Mouse (Mus musculus): ENCODE data around the gene Zbtb3. TPM values are rescaled to one million over a fixed set of nuclear protein-coding genes. Genes with fewer than 3 reads are reported as not detected.

Zbtb3 gene
- polyA plus RNA-seq (2012; ENCODE audit: low replicate concordance), result 1.5 and 2.5 TPM in 2 replicates

DNA sequence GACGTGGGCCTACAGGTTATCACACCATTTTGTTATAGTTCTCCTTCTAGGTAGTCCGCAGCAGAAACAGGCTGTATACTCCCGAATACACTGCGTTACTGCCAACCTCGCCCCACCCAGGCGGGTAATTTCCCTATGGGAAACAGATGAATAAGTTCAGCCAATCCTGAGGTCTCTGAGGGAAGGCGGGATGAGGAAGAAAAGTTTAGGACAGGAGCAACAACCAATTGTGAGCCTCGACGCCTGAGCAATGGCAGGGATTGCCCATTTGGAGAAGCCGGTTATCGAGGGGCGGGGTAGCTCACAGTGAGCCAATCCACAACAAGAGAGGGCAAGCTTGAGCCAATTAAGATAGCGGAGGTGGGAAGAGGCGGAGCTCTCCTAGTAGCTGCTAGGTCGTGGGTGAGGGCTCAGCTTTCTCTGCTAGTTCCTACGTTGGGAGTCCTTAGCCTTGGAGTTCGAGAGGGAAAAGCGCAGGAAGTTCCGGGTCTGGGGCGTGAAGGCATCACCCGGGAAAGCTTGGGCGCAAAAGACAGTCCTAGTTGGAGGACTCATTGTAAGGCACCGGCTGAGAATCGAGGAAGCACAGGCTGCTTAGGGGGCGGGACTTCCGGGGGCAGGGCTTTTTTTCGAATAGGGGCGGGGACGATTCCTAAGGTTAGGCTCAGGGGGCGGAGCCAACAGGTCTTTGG lies at the start of gene Zbtb3:
TSS of gene Zbtb3 (plus strand) at position 426 of the 692 bp plus-strand sequence.

DNA sequence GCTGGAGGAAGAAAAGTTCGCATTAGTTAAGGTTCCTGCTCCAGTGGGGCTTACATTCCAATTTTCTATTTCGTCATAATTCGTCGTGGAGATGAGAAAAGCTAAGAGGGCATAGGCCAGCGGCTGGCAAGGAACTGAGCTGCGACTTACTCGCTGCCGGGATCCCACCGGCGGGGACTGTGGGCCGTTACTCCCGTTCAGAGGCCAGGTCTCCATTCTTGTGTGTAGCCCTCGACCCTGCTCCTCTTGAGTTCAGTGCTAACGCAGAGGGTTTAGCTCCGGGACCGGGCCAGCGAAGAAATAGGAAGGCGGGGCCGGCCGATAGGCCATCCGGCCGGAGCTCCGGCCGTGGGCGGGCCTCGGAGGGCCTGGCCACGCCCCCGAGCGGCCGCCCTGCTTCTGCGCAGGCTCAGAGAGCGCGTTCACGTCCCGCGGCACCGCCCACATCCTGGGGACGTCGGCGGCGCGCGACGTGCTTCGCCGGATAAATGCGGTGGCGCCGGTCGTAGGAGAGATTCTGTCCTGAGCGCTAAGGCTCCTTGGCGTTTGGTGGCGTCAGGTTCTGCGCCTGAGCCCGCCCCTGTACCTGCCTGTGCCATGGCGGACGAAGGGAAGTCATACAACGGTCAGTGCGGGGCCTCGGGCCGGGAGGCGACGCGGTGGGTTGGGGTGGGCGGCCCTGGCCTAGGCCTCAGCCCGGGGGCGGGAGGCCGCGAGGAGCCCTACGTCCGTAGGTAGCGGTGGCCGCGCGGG lies 45.5 kb upstream of the Zbtb3 start, which contains the start of gene Nxf1:
TSS of gene Nxf1 (plus strand) at position 439 of the 753 bp plus-strand sequence.

DNA sequence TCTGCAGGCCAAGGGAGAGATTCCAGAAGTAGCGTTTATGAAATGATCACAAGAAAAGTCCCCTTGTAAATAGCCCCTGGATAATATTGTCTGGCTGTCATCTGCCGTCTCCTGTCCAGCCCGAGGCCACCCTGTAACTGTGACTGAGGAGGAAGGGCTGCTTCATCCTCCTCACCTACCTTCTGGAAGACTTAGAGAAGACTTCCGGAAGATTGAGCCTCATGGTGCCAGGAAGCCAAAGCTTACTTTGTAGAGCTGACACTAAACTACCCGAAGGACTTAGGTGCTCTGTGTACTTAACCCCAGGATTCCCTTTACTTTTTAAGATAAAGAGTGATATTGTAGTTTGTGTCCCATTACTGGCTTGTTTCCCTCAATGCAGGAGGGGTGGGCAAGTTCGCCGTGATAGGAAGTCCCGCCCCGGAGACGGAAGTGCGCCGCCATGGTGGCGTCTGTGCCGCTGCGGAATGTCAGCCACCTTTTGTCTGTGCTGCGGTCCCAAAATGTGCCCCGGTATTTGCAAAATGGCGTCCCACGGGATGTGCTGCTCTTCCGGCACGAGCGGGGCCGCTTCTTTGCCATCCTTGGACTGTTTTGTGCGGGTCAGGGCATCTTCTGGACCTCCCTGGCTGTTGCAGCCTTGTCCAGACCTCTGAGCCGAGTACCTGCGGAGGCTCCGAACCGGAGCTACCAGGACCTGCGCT lies 31.6 kb upstream of the Zbtb3 start, which contains the start of gene Tmem223:
TSS of gene Tmem223 (plus strand) at position 430 of the 704 bp plus-strand sequence.

DNA sequence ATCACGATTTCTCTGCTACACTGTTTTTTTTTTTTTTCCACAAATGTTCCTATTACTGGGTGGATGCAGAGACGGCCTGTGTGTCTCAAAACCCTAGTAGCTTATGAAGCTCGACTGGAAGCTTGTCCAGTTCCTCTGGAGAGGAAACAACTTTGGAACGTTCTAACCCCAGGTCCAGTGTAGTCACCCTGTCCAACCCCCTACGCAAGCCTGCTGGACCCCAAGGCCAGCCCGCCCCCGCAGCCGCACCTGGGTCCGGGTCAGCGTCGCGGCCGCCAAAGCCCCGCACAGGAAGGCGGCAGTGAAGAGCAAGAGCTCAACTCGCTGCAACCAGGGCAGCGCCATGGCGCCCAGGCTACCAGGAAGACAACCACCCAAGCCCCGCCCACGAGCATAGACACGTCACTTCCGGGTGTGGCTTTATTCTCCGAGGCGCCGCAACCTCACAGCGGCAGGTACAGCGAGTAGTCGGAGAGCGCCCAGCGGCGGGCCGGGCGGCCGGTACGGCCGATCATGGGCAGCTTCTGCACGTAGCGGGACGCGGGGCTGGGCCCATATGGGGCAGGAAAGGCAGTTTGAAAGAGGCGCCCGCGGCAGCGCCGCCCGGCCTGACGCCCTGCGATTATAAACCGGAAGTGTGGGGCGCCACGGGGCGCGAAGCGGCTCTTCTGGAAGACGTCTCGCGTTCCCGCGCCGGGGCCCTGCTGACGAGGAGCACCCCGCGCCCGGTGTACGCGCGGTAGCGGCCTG lies 28.1 kb upstream of the Zbtb3 start, which contains the start of gene Tmem179b:
TSS of gene Tmem179b (minus strand) at position 382 of the 750 bp plus-strand sequence.

DNA sequence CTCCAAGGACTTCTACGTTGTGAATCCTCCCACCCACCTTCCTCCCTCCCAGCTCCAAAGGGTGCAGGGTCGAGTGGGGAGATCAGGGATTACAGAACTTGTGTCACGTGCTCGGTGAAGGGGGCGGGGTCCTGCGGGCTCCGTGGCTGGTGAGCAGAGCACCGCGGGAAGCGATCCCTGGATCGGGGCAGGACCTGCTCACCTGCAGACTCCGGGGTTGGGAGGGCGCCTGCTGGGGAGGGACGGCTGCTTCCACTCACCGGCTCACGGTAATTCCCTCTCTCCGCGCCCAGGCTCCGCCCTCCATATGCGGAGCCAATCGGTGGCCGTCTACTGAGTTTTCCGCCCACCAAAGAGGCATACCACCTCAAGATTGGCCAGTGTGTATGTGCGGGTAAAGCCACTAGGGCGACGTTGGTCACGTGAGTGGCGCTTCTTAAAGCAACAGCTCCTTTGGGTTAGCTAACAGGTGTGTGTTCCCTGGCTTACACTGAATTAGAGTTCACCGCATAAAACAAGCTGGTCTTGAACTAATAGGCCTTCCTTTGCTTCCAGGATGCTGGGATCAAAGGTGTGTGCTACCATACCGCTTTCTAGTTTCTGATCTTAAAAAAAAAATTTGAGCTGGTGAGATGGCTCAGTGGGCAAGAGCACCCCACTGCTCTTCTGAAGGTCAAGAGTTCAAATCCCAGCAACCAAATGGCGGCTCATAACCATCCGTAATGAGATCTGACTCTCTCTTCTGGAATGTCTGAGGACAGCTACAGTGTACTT lies 16.2 kb upstream of the Zbtb3 start, which contains the start of gene Taf6l:
TSS of gene Taf6l (minus strand) at position 410 of the 774 bp plus-strand sequence.

DNA sequence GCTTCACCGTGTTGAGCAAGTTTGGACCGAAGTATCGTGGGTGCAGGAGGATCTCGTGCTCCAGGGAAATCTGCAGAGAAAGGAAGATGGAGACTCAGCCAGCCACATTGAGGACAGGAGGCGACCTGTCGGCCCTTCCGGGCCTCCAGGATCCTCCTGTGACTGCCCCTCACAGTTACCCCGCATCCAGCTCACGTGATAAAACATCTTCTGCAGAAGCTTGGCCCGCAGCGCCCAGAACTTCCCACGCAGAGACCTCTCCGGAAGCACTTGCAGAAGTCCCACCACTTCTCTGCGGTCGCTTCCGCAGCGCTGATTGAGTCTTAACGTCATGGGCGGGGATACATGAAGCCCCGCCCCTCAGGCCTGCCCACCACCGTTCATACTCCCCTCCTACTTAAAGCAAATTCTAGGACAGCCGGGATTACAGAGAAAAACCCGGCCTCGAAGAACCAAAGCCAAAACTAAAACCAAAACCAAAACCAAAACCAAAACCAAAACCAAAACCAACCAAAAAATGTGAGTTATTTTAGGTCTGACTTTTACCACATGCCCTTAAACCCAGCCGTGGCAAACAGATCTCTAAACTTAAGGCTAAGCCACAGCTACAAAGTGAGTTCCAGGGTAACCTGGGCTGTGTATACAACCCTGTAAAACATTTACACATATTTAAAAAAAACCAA lies 4.0 kb upstream of the Zbtb3 start, which contains the start of gene Polr2g:
TSS of gene Polr2g (minus strand) at position 314 of the 683 bp plus-strand sequence.

DNA sequence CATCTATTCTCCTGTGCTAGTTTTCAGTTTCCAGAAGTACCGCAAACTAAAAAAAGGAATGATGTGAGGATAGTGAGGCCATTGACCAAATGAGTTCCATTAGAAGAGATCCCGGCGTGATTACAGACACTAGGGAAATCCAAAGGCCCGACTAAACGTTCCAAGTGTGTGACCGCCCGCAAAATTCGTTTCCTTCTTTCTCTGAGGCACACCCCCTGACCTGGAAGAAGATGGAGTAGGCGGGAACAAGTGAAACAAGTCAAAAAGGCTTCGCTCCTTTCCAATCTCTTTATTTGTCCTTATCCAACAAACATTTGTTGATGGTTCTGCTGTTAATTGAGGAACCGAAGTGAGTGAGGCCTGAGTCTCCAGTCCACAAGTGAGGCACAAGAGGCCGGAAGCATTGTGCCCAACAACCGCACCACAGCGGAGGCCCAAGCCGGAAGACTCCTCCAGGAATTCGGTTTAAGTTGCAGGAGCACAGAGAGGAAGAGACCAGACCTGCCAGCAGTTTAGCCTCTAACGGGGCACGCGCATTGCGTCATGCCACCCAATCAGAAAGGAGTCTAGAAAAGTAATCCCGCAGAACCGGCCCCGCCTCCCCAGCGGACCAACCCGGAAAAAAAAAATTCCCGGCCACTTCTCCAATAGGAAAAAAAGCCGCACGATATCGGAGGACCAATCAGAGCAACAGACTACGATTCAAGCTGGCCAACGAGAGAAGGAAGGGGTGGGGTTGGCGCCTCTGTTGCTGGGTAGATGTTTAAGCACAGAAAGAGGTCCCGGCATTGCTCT lies 16.6 kb downstream of the Zbtb3 start, which contains the start of gene Ttc9c:
TSS of gene Ttc9c (minus strand) at position 533 of the 795 bp plus-strand sequence.

DNA sequence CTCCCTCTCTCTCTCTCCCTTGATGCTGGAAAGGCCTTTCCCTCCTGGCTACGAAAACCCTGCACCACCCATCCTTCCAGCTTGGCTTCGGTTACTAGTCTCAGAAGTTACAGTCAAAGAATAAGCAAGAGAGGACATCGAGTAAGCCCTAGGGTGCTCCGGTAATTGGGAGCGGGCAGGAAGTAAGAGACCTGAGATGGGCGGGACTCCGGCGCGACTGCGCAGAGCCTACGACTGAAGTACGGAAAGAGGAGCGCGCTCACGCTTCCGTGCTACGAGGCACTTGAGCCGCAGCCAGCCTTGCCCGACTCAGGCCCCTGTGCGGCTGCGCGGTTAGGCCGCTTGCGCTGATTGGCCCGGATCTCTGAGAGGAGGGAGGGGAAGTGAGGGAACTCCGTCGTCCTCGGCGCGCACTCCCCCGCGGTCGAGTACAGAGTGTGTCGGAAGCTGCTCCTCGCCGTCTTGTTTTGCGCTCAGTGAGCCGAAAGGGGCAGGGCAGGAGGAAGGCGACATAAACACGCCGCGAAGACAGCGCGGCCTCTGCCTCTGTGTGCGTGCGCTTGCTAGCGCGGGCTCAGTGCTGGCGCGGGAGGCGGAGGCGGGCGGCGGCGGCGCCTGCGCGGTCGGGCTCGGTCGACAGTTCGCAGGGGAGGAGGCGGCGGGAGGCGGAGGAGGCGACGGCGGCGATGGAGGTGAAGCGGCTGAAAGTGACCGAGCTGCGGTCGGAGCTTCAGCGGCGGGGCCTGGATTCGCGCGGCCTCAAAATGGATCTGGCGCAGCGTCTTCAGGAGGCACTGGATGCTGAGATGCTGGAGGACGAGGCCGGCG lies 17.5 kb downstream of the Zbtb3 start, which contains the start of gene Hnrnpul2:
TSS of gene Hnrnpul2 (plus strand) at position 415 of the 828 bp plus-strand sequence.

DNA sequence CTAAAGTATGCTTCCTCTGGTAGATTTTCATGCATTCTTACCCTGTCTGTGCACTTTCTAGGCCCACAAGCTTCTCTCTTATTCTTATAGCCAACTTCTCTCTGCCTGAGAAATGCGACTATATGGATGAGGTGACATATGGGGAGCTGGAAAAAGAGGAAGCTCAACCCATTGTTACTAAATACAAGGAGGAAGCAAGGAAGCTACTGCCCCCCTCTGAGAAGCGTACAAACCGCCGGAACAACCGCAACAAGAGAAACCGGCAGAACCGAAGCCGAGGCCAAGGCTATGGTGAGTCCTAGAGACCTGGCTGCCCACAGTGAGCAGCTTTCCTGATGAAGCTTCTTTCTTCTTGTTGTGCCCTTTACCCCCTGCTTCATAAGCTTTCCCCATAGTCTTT lies 27.3 kb downstream of the Zbtb3 start, which contains the start of gene AC129217.1:
TSS of gene AC129217.1 (plus strand) at position 114 of the 400 bp plus-strand sequence.

DNA sequence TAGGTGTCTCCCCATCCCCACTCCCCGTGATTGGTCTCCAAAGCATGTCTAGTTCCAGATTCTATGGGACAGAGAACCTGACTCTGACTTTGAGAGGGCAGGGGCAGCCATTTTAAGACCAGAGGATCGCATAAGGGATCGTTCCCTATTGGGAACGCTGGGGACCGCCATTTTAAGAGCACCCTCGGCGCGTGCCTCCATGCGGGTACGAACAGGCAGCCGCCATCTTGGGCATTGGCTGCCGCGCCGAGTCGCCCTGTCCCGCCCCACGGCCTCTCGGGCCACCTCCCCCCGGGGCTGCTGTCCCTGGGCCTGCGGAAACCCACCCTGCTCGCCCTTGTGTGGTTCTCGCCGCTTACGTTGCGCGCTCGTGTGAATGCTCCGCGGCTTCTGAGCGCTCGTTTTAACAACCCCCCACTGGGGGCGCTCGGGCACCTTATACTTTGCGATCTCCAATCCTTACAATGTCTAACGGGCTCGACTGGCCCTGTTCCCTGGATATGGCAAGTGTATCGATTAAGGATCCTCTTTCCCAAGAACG lies 35.0 kb downstream of the Zbtb3 start, which contains the start of gene Bscl2:
TSS of gene Bscl2 (plus strand) at position 217 of the 541 bp plus-strand sequence.

DNA sequence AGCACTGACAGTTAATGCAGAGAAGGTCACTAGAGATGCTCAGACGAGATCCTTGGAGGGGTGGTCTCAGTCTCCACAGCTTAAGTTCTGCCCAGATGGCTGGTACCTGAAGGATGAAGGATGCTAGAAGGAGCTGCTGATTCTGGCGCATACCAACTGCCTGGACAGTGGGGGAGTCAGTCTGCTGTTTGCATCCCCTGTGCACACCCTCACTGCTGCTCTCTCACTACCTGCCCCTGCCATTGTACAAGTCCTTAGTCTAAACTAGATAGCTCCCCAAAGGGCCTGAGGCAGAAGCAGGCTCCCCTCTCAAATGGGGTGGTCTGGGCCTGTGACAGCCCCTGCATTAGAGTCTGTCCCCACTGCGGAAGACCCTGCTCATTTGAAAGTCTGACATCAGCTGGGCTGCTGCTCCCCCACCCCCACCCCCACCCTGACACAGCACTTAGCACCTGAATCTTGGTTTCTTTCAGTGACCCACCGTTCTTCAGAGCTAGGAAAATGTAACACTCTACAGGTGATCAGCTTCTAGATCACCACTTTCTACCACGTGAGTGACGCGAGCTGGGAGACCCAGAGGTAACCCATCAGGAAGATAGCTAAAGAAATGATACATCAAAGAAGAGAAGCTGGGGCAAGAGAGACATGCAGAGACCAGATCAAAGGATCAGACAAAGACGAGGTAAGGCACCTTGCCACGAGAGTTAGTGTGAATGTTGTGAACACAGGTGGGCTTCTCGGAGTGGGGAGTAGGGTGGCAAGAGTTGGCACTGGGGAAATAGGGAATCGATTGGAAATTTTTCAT lies 37.0 kb downstream of the Zbtb3 start, which contains the start of gene Gng3:
TSS of gene Gng3 (minus strand) at position 92 of the 805 bp plus-strand sequence.

DNA sequence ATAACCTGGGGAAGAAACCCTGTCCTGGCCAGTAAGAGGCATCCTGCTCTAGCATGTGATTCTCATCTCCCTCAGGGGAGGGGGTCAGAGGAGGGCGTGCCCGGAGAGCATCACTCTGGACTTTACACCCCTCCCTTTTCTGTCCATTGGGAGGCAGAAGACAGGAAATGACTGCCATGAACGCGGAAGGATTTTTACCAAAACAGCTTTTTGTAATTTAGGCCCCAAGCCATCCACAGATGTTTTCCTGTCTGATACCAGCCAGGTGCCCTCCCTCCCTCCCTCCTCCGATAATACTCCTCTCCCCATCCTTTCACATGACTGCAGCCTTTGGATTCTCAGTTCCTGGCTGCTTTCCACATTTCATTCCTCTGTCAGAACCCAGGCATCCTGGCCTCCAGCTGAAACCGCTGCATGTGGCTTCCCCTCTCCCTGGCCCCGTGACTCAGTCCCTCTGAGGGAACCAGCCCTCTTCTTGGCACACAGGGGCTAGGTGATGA lies 48.1 kb downstream of the Zbtb3 start, which contains the start of gene Lrrn4cl:
TSS of gene Lrrn4cl (plus strand) at position 367 of the 500 bp plus-strand sequence.

Other genes with a start within 250 kb of the Zbtb3 start
- gene Slc22a8, start 211.3 kb upstream of the Zbtb3 start, polyA plus RNA-seq (2012; ENCODE audit: low replicate concordance), result not detected in 2 replicates
- gene Slc22a6, start 184.5 kb upstream of the Zbtb3 start, polyA plus RNA-seq (2012; ENCODE audit: low replicate concordance), result not detected in 2 replicates
- gene Chrm1, start 138.8 kb upstream of the Zbtb3 start, polyA plus RNA-seq (2012; ENCODE audit: low replicate concordance), result not detected in 2 replicates
- gene Slc3a2, start 79.2 kb upstream of the Zbtb3 start, polyA plus RNA-seq (2012; ENCODE audit: low replicate concordance), result 87.6 and 107 TPM in 2 replicates
- gene Wdr74, start 66.7 kb upstream of the Zbtb3 start, polyA plus RNA-seq (2012; ENCODE audit: low replicate concordance), result 14.1 and 19.6 TPM in 2 replicates
- 0.47 TPM in 1 of 2 replicates, not detected in the other for gene 1700092M07Rik, start 61.8 kb upstream of the Zbtb3 start, polyA plus RNA-seq (2012; ENCODE audit: low replicate concordance)
- gene Stx5a, start 61.1 kb upstream of the Zbtb3 start, polyA plus RNA-seq (2012; ENCODE audit: low replicate concordance), result 33.5 and 37.6 TPM in 2 replicates
- gene Nxf1, start 45.5 kb upstream of the Zbtb3 start, polyA plus RNA-seq (2012; ENCODE audit: low replicate concordance), result 85.7 and 111 TPM in 2 replicates
- gene Tmem223, start 31.6 kb upstream of the Zbtb3 start, polyA plus RNA-seq (2012; ENCODE audit: low replicate concordance), result 40.2 and 65.2 TPM in 2 replicates
- 27.4 and 93.5 TPM in 2 replicates for gene Tmem179b, start 28.1 kb upstream of the Zbtb3 start, polyA plus RNA-seq (2012; ENCODE audit: low replicate concordance)
- gene Taf6l, start 16.1 kb upstream of the Zbtb3 start, polyA plus RNA-seq (2012; ENCODE audit: low replicate concordance), result 18.5 and 32.1 TPM in 2 replicates
- gene Polr2g, start 4.0 kb upstream of the Zbtb3 start, polyA plus RNA-seq (2012; ENCODE audit: low replicate concordance), result 6.5 and 12.8 TPM in 2 replicates
- 6.1 and 6.4 TPM in 2 replicates for gene Ttc9c, start 16.8 kb downstream of the Zbtb3 start, polyA plus RNA-seq (2012; ENCODE audit: low replicate concordance)
- gene Hnrnpul2, start 17.5 kb downstream of the Zbtb3 start, polyA plus RNA-seq (2012; ENCODE audit: low replicate concordance), result 83.1 and 207 TPM in 2 replicates
- gene AC129217.1, start 27.2 kb downstream of the Zbtb3 start, polyA plus RNA-seq (2012; ENCODE audit: low replicate concordance), result 71.4 and 191 TPM in 2 replicates
- 65.8 and 85.4 TPM in 2 replicates for gene Bscl2, start 34.9 kb downstream of the Zbtb3 start, polyA plus RNA-seq (2012; ENCODE audit: low replicate concordance)
- 0.07 and 0.16 TPM in 2 replicates for gene Gng3, start 36.6 kb downstream of the Zbtb3 start, polyA plus RNA-seq (2012; ENCODE audit: low replicate concordance)
- gene Lrrn4cl, start 48.2 kb downstream of the Zbtb3 start, polyA plus RNA-seq (2012; ENCODE audit: low replicate concordance), result 0.12 TPM in 1 of 2 replicates, not detected in the other
- 106 and 169 TPM in 2 replicates for gene Ubxn1, start 68.9 kb downstream of the Zbtb3 start, polyA plus RNA-seq (2012; ENCODE audit: low replicate concordance)
- 39.7 and 52.0 TPM in 2 replicates for gene Uqcc3, start 78.4 kb downstream of the Zbtb3 start, polyA plus RNA-seq (2012; ENCODE audit: low replicate concordance)
- gene Lbhd1, start 81.2 kb downstream of the Zbtb3 start, polyA plus RNA-seq (2012; ENCODE audit: low replicate concordance), result 0.17 and 0.48 TPM in 2 replicates
- not detected in 2 replicates for gene Gm49403, start 81.4 kb downstream of the Zbtb3 start, polyA plus RNA-seq (2012; ENCODE audit: low replicate concordance)
- 10.0 and 58.5 TPM in 2 replicates for gene 1810009A15Rik, start 86.3 kb downstream of the Zbtb3 start, polyA plus RNA-seq (2012; ENCODE audit: low replicate concordance)
- 5.1 TPM in 1 of 2 replicates, not detected in the other for gene Gm49416, start 86.4 kb downstream of the Zbtb3 start, polyA plus RNA-seq (2012; ENCODE audit: low replicate concordance)
- 30.0 and 30.8 TPM in 2 replicates for gene Ints5, start 90.5 kb downstream of the Zbtb3 start, polyA plus RNA-seq (2012; ENCODE audit: low replicate concordance)
- gene Ganab, start 95.5 kb downstream of the Zbtb3 start, polyA plus RNA-seq (2012; ENCODE audit: low replicate concordance), result 45.2 and 49.2 TPM in 2 replicates
- 169 and 181 TPM in 2 replicates for gene B3gat3, start 117.8 kb downstream of the Zbtb3 start, polyA plus RNA-seq (2012; ENCODE audit: low replicate concordance)
- gene Rom1, start 126.8 kb downstream of the Zbtb3 start, polyA plus RNA-seq (2012; ENCODE audit: low replicate concordance), result 13.0 and 33.9 TPM in 2 replicates
- gene Eml3, start 127.0 kb downstream of the Zbtb3 start, polyA plus RNA-seq (2012; ENCODE audit: low replicate concordance), result 90.5 and 184 TPM in 2 replicates
- gene Mta2, start 139.3 kb downstream of the Zbtb3 start, polyA plus RNA-seq (2012; ENCODE audit: low replicate concordance), result 55.2 and 56.3 TPM in 2 replicates
- gene Tut1, start 151.3 kb downstream of the Zbtb3 start, polyA plus RNA-seq (2012; ENCODE audit: low replicate concordance), result 33.0 and 33.4 TPM in 2 replicates
- gene Eef1g, start 164.5 kb downstream of the Zbtb3 start, polyA plus RNA-seq (2012; ENCODE audit: low replicate concordance), result 21.6 and 58.7 TPM in 2 replicates
- 112 and 248 TPM in 2 replicates for gene Ahnak, start 186.7 kb downstream of the Zbtb3 start, polyA plus RNA-seq (2012; ENCODE audit: low replicate concordance)